Mouse (Mus musculus) megakaryocyte-erythroid progenitor cell, adult 5 weeks (primary cell): ENCODE results near the gene Kif27. TPM values are rescaled to one million over a fixed set of nuclear protein-coding genes. Genes with fewer than 3 reads are reported as not detected.

Experiments
- polyA plus RNA-seq: library from polyadenylated mRNA; stranded (reverse); fragments of >175 nt; gene quantifications from 2 replicates; pipeline ENCODE4 v1.2.3, GENCODE M21; 2012

Gene Kif27
- polyA plus RNA-seq: 0.01 TPM in 1 of 2 replicates, not detected in the other

DNA sequence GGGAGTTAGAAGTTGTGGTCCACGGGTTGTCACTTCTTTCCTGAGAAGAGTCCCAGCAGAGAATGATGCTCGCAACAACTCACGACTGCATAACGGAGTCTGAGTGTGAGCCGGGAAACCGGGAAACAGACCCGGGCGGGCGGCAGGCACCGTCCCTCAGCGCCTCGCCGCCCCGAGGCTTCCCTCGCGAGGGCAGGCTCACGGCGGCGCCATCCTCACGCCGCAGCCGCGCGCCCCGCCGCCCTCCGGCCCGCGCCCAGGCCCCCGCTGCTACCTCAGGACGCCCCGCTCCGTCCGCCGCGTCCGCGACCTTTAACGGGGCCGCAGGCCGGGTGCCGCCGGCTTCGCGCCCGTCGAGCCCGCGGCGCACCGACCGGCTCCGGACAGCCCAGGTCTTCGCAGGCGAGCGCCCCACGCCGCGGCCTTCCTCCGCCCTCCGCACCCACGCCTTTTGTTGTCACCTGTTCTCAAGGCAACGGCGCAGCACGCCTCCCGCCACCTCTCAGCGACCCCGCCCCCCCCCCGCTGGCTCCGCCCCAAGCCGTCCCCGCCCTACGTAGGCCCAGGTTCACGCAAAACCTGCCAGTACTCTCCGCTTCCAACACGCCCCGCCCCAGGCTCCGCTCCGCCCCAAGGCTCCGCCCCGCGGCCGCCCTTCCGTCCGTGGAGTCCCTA lies at the start of gene Kif27:
Kif27 (minus strand) TSS at position 494 of the 675 bp plus-strand sequence.

GRCm38 (mm10) chr13:58403243-58403642 lies 44.3 kb upstream of the Kif27 start, which contains the start of gene Hnrnpk:
Gene Hnrnpk (minus strand): TSS chr13:58403343.

GRCm38 (mm10) chr13:58402003-58402743 lies 43.3 kb upstream of the Kif27 start, which contains the start of gene Rmi1:
Gene Rmi1 (plus strand): TSS chr13:58402248.

DNA sequence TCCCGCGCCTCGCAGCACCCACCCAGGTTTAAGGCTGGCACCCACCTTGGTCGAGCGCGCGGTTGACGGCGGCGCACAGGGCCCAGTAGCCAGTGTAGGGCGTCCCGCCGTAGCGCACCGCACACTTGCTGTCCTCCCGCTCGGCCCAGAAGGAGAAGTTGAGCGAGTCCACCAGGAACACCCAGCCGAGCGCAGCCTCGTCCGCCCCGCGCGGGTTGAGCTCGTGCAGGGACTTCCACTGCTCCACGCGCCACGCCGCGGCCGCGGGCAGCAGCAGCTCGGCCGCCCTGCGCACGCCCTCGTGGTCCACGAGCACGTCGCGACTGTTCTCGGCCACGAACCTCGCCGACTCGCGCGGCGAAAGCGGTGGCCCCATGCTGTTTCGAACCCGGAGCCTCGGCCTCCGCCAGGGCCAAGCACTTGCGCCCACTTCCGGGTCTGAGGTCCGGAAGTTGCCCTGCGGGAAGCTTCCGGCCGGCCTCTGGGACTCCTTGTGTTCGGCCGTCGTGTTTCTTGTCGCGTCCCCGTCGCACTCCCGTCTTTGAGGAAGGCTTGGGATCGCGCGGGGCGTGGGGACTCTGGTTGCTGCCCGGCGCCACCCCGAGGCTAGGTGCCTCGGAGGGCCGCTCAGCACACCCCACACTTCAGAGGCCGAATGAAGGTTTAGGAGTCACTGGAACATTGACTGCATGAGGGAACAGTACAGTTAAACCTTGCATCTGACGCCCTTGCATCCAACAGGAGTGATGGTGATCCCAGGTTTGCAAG lies 26.0 kb upstream of the Kif27 start, which contains the start of gene 2210016F16Rik:
2210016F16Rik (minus strand) TSS at position 447 of the 768 bp plus-strand sequence.

GRCm38 (mm10) chr13:58275599-58275998 lies 83.3 kb downstream of the Kif27 start, which contains the start of gene Gkap1:
Gene Gkap1 (minus strand): TSS chr13:58275699.

Other genes starting within 250 kb of the Kif27 start
- 0.94 and 1.1 TPM in 2 replicates for gene Klhl3, start 245.5 kb downstream of the Kif27 start, polyA plus RNA-seq
- 506 and 581 TPM in 2 replicates for gene Hnrnpa0, start 230.6 kb downstream of the Kif27 start, polyA plus RNA-seq
- 17.6 and 20.0 TPM in 2 replicates for gene Idnk, start 201.5 kb downstream of the Kif27 start, polyA plus RNA-seq
- gene Ubqln1, start 143.5 kb downstream of the Kif27 start, polyA plus RNA-seq: 59.3 and 62.1 TPM in 2 replicates
- 5.3 and 6.7 TPM in 2 replicates for gene Gkap1, start 83.4 kb downstream of the Kif27 start, polyA plus RNA-seq
- 12.8 and 13.4 TPM in 2 replicates for gene 2210016F16Rik, start 26.1 kb upstream of the Kif27 start, polyA plus RNA-seq
- 8.3 and 8.6 TPM in 2 replicates for gene Rmi1, start 43.1 kb upstream of the Kif27 start, polyA plus RNA-seq
- 892 and 1,011 TPM in 2 replicates for gene Hnrnpk, start 44.2 kb upstream of the Kif27 start, polyA plus RNA-seq